Mouse (Mus musculus) liver, adult 2 months (tissue): ENCODE data around the gene Nudt2.

Experiments
- CTCF ChIP-seq: fragments of 200-500 bp; IDR thresholded peaks from 2 replicates; pipeline ENCODE4 v1.5.1; 2011; ENCODE audit warnings: low read depth, low read length, control low read depth
- POLR2A ChIP-seq: fragments of 200-500 bp; IDR thresholded peaks from 2 replicates; pipeline ENCODE4 v1.6.1; 2011; ENCODE audit warnings: low read length, control low read depth; ENCODE audit not compliant: insufficient read depth; ENCODE audit errors: extremely low read depth

DNA sequence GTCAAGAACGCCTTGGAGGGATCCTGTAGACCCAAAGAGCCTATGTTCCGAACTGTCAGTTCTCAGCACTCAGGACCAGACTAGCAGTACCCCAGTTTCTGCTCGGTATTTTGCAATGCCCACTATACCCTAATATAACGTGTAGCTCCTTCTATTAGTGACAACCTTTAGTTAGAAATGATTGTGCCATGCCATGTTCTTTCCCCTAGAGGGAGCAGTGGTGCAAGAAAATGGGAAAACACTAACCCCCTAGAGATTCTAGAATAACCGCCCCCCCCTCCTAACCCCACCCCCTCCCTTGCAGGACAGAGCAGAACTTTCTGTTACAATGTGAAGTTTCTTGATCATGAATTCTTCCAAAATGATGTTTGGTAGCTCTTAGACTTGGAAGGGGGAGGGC is 39.4 kb downstream of the Nudt2 start:
- TF ChIP-seq POLR2A (no peak), CTCF (no peak)
